7 mouse cellular contexts compared by ENCODE assay signal in the genomic region with DNA sequence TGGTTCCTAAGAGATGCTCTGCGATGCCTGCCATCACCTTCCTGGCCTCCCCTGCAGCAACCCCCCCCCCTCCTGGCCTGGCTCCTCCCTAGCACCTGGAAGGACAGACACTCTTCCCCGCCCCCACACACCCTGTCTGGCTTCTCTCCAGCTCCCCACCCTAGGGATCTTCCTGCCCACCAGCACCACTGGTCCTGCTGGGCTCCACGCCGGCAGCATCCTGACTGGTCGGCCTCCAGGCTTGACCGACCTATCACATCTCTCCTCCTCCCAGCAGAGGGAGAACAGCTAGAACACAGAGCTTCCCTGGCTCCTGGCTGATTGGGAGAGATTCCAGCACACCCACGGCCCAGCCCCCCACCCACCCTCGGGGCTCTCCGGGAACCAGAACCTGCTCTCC. TPM values are rescaled to one million over a fixed set of nuclear protein-coding genes. Genes with fewer than 3 reads are reported as not detected.
DNase-seq lines count a peak whose midpoint lies in the region; ATAC-seq and TF ChIP-seq lines count a peak whose summit lies in the region.

No protein-coding gene starts in this region.

- H3K4me2 ChIP-seq in midbrain, embryonic 12.5 days (replicated peaks) = peak overlapping the region; percentile 31
- H3K4me2 ChIP-seq in lung, postnatal 0 days (replicated peaks; ENCODE audit: low read depth, low read length) = no peak overlapping the region

- H3K27me3 ChIP-seq in midbrain, embryonic 12.5 days = peaks cover 45% of the 10 kb centered on the region
- no peaks in the 10 kb centered on the region for H3K27me3 ChIP-seq in lung, postnatal 0 days (replicated peaks; ENCODE audit: insufficient read depth, low read length)

- H3K27ac ChIP-seq in midbrain, embryonic 12.5 days (replicated peaks) = peak overlapping the region; percentile 87
- no peak overlapping the region for H3K27ac ChIP-seq in lung, postnatal 0 days (ENCODE audit: low read length)

- TF ChIP-seq EP300 in lung, postnatal 0 days (IDR thresholded peaks at IDR 0.05) = no peak

- no peak for TF ChIP-seq CTCF in lung, postnatal 0 days (IDR thresholded peaks at IDR 0.05)

- no peak overlapping the region for H3K4me3 ChIP-seq in midbrain, embryonic 12.5 days
- no peak overlapping the region for H3K4me3 ChIP-seq in lung, postnatal 0 days (ENCODE audit: low read depth, low read length)

- ATAC-seq in midbrain, embryonic 12.5 days (ENCODE audit: low FRiP score, low read depth) = peak; percentile 7; the same call in 1 of the 2 replicates
- ATAC-seq in lung, postnatal 0 days = no peak
- ATAC-seq in erythroblast, adult 5-6 weeks (replicated peaks; ENCODE audit: low FRiP score, poor library complexity, severe bottlenecking) = no peak

- no peak overlapping the region for H3K9ac ChIP-seq in midbrain, embryonic 12.5 days (replicated peaks)
- H3K9ac ChIP-seq in lung, postnatal 0 days (replicated peaks; ENCODE audit: low read depth) = no peak overlapping the region

- no peaks in the 10 kb centered on the region for H3K9me3 ChIP-seq in midbrain, embryonic 12.5 days
- no peaks in the 10 kb centered on the region for H3K9me3 ChIP-seq in lung, postnatal 0 days (ENCODE audit: low read length)

- peak; percentile 8 for DNase-seq in ES-CJ7 (ENCODE audit: low read depth, low spot score)
- peak; percentile 89 for DNase-seq in brain, adult 2 months (ENCODE audit: low read depth, low spot score)
- peak; percentile 73 to 75 for DNase-seq in frontal cortex, postnatal 36 days (ENCODE audit: low spot score in 2 of 2)
- no peak for DNase-seq in cerebellum, adult 11-12 months
- DNase-seq in lung, postnatal 0 days (ENCODE audit: low spot score) = no peak

- WGBS in midbrain, embryonic 12.5 days = 8% methylated on average over 9 of the region's 9 CpGs
- WGBS in lung, postnatal 0 days = 7% methylated on average over 9 of the region's 9 CpGs

- no peaks in the 10 kb centered on the region for H3K36me3 ChIP-seq in midbrain, embryonic 12.5 days
- no peaks in the 10 kb centered on the region for H3K36me3 ChIP-seq in lung, postnatal 0 days (ENCODE audit: insufficient read depth, low read length)

- H3K4me1 ChIP-seq in midbrain, embryonic 12.5 days = peaks cover 77% of the 10 kb centered on the region
- H3K4me1 ChIP-seq in lung, postnatal 0 days (ENCODE audit: insufficient read depth, low read depth, low read length) = no peaks in the 10 kb centered on the region

RNA-seq across cellular contexts. Expression of a gene that starts 34.5 kb away (rescaled TPM):
- polyA plus RNA-seq in midbrain, embryonic 12.5 days (2016; fragmentation: Nextera tagmentation; extraction: Ambion mirVana) = 0.88 and 2.2 TPM in 2 replicates
- polyA plus RNA-seq in lung, postnatal 0 days (2015; fragmentation: Nextera tagmentation; extraction: Ambion mirVana) = 0.02 and 0.05 TPM in 2 replicates
- total RNA-seq in erythroblast, adult 5-6 weeks (2015; ENCODE audit: low replicate concordance) = not detected in 2 replicates
- total RNA-seq in erythroblast, adult 5-6 weeks (2017; ENCODE audit: low replicate concordance) = 0.09 TPM in 1 of 2 replicates, not detected in the other

Comparison
In these comparisons a context has a peak if more than half of its experiments do, and no peak if none do; other contexts are left out.
1. DNase-seq: peak in ES-CJ7 (single experiment), brain, adult 2 months (single experiment) and frontal cortex, postnatal 36 days (2 of 2); none in cerebellum, adult 11-12 months (single experiment) and lung, postnatal 0 days (single experiment).